Mouse (Mus musculus) layer of hippocampus, adult 2 months (tissue): ENCODE results near the gene Zfp652. TPM values are rescaled to one million over a fixed set of nuclear protein-coding genes. Genes with fewer than 3 reads are reported as not detected.
"Not testable (repeated sequence)": the region's sequence is repeated elsewhere in the genome, so short reads cannot be mapped to it uniquely, and the experiment has no call there.

Source experiments
- DNase-seq, 2 experiments: peaks; one replicate each; pipeline ENCODE4 v3.0.0; 2022; ENCODE audit warnings: low spot score in 2 of 2
- H3K27ac ChIP-seq: fragments of 200-600 bp; 2 replicates; pipeline ENCODE4 v1.8.1; 2022
- H3K4me3 ChIP-seq: fragments of 200-600 bp; 2 replicates; pipeline ENCODE4 v1.8.1; 2022; ENCODE audit warnings: mild to moderate bottlenecking
- CTCF ChIP-seq: fragments of 200-600 bp; conservative IDR thresholded peaks from 2 replicates; pipeline ENCODE4 v1.8.1; 2022; ENCODE audit warnings: antibody characterized with exemption, mild to moderate bottlenecking, moderate library complexity
- total RNA-seq, 2 experiments: library from RNA; stranded (reverse); gene quantifications; 2 replicates each; pipeline ENCODE4 v1.2.3; 2021

Gene Zfp652
- total RNA-seq, 2 experiments from 2014 or later = 49.0 to 50.5 TPM

GRCm38 (mm10) chr11:95755137-95755536, 42.7 kb downstream of the Zfp652 start:
- 0 out of 2 replicates have a peak, but pooled peaks have one; percentile 26 for TF ChIP-seq CTCF
- H3K27ac ChIP-seq, H3K4me3 ChIP-seq, DNase-seq: not testable (repeated sequence)

GRCm38 (mm10) chr11:95760521-95760920, 48.0 kb downstream of the Zfp652 start:
- no peak for TF ChIP-seq CTCF
- no peak overlapping the region for H3K27ac ChIP-seq
- DNase-seq = no peak
- H3K4me3 ChIP-seq = no peak overlapping the region

- no peak for DNase-seq
- H3K4me3 ChIP-seq = no peak overlapping the region
- no peak overlapping the region for H3K27ac ChIP-seq
- no peak for TF ChIP-seq CTCF
These were observed 50.5 kb downstream of the Zfp652 start for GRCm38 (mm10) chr11:95762996-95763395.

GRCm38 (mm10) chr11:95764806-95765205, 52.3 kb downstream of the Zfp652 start:
- TF ChIP-seq CTCF = no peak
- no peak overlapping the region for H3K4me3 ChIP-seq
- no peak for DNase-seq
- no peak overlapping the region for H3K27ac ChIP-seq

- no peak for TF ChIP-seq CTCF
- Histone ChIP-seq H3K27ac (no peak overlapping the region), H3K4me3 (no peak overlapping the region)
- no peak for DNase-seq
These were observed 52.9 kb downstream of the Zfp652 start for GRCm38 (mm10) chr11:95765334-95765733.

- no peak for DNase-seq
- Histone ChIP-seq H3K4me3 (no peak overlapping the region), H3K27ac (no peak overlapping the region)
- no peak for TF ChIP-seq CTCF
These were observed 55.8 kb downstream of the Zfp652 start for GRCm38 (mm10) chr11:95768244-95768643.

- TF ChIP-seq CTCF = no peak
- no peak for DNase-seq
- Histone ChIP-seq H3K4me3 (no peak overlapping the region), H3K27ac (no peak overlapping the region)
These were observed 56.7 kb downstream of the Zfp652 start for GRCm38 (mm10) chr11:95769208-95769607.

GRCm38 (mm10) chr11:95770720-95771364, 58.4 kb downstream of the Zfp652 start:
- H3K4me3 ChIP-seq = peak overlapping the region; percentile 4; the same call in 1 of the 2 replicates
- peak overlapping the region; percentile 28; the same call in 1 of the 2 replicates for H3K27ac ChIP-seq
- TF ChIP-seq CTCF = peak; percentile 78
- no peak for DNase-seq

GRCm38 (mm10) chr11:95771665-95772064, 59.2 kb downstream of the Zfp652 start:
- TF ChIP-seq CTCF = no peak
- no peak overlapping the region for H3K4me3 ChIP-seq
- no peak for DNase-seq
- no peak overlapping the region; the same call in 1 of the 2 replicates for H3K27ac ChIP-seq

- Histone ChIP-seq H3K27ac (peak overlapping the region; percentile 52; the same call in 1 of the 2 replicates), H3K4me3 (no peak overlapping the region)
- no peak for TF ChIP-seq CTCF
- no peak for DNase-seq
These were observed 60.8 kb downstream of the Zfp652 start for GRCm38 (mm10) chr11:95773264-95773663.

- Histone ChIP-seq H3K4me3 (no peak overlapping the region), H3K27ac (no peak overlapping the region)
- DNase-seq = no peak
- TF ChIP-seq CTCF = no peak
These were observed 65.1 kb downstream of the Zfp652 start for GRCm38 (mm10) chr11:95777323-95778297.

GRCm38 (mm10) chr11:95778831-95779251, 66.4 kb downstream of the Zfp652 start:
- no peak overlapping the region for H3K27ac ChIP-seq
- TF ChIP-seq CTCF = peak; percentile 64
- no peak for DNase-seq
- H3K4me3 ChIP-seq = no peak overlapping the region

GRCm38 (mm10) chr11:95779366-95779765, 66.9 kb downstream of the Zfp652 start:
- Histone ChIP-seq H3K27ac (no peak overlapping the region), H3K4me3 (no peak overlapping the region)
- TF ChIP-seq CTCF = no peak
- DNase-seq = no peak
